Comparison of ENCODE assay signal across 7 mouse cellular contexts in the genomic region with DNA sequence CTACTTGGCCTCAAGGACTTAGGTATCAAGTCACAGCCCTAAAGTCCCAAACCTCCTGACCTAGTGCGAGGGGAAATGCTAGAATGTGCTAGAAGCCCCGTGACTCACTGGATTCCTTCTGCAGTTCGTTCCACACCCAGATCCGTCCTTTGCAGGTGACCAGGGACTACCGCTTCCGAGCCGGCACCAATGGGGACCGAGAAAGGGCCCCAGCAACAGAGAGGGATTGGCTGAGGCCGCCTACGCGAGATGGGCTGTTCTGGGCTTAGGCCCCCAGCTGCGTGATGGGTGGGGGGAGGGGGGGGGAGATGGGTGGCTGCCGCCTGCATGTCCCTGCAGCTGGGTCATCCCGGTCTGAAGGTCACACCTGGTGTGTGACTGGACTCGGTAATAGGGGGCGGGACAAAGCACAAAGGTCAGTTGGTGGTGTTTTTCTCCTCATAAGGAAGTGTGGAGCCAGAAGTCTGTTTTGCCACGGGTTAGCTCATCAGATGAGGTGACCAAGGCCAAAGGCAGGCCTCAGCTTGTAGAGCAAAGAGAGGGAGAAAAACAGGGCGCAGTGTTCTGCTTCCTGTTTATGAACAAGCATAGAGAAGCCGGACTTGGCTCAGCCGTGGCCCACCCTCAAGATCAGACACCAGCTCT. TPM values are rescaled to one million over a fixed set of nuclear protein-coding genes. Genes with fewer than 3 reads are reported as not detected.
A peak's percentile ranks its signal among the peaks of the same experiment; 100 is the strongest.
DNase-seq lines count a peak whose midpoint lies in the region; ATAC-seq lines count a peak whose summit lies in the region.

No protein-coding gene starts in this region.

- peak overlapping the region; percentile 44 for H3K9ac ChIP-seq in embryonic facial prominence, embryonic 12.5 days
- peak overlapping the region; percentile 61 for H3K9ac ChIP-seq in limb, embryonic 11.5 days (ENCODE audit: low read length)
- peak overlapping the region; percentile 56 for H3K9ac ChIP-seq in midbrain, embryonic 14.5 days (replicated peaks; ENCODE audit: low read length)

- under 1% methylated on average over 20 of the region's 20 CpGs for WGBS in embryonic facial prominence, embryonic 12.5 days
- WGBS in limb, embryonic 11.5 days = 1% methylated on average over 20 of the region's 20 CpGs
- under 1% methylated on average over 20 of the region's 20 CpGs for WGBS in midbrain, embryonic 14.5 days

- peaks cover 20% of the 10 kb centered on the region for H3K4me1 ChIP-seq in embryonic facial prominence, embryonic 12.5 days
- peaks cover 24% of the 10 kb centered on the region for H3K4me1 ChIP-seq in limb, embryonic 11.5 days (ENCODE audit: control insufficient read depth, insufficient read depth, low read length)
- H3K4me1 ChIP-seq in midbrain, embryonic 14.5 days (ENCODE audit: control insufficient read depth, insufficient read depth, low read length) = peaks cover 39% of the 10 kb centered on the region

- no peaks in the 10 kb centered on the region for H3K9me3 ChIP-seq in embryonic facial prominence, embryonic 12.5 days
- no peaks in the 10 kb centered on the region for H3K9me3 ChIP-seq in limb, embryonic 11.5 days (ENCODE audit: control insufficient read depth, low read length)
- H3K9me3 ChIP-seq in midbrain, embryonic 14.5 days (ENCODE audit: control insufficient read depth, low read length) = no peaks in the 10 kb centered on the region

- H3K27ac ChIP-seq in embryonic facial prominence, embryonic 12.5 days = peak overlapping the region; percentile 95
- peak overlapping the region; percentile 98 for H3K27ac ChIP-seq in limb, embryonic 11.5 days (replicated peaks; ENCODE audit: low read depth, low read length)
- peak overlapping the region; percentile 99 for H3K27ac ChIP-seq in midbrain, embryonic 14.5 days (replicated peaks; ENCODE audit: low read depth, low read length)

- ATAC-seq in embryonic facial prominence, embryonic 12.5 days (ENCODE audit: insufficient number of reproducible peaks, insufficient read depth, low FRiP score, low TSS enrichment) = peak; percentile 95
- peak; percentile 87 for ATAC-seq in limb, embryonic 11.5 days (ENCODE audit: insufficient number of reproducible peaks, low FRiP score, low TSS enrichment, low read depth)
- peak; percentile 90 for ATAC-seq in midbrain, embryonic 14.5 days (ENCODE audit: low FRiP score, low TSS enrichment)

- H3K4me3 ChIP-seq in embryonic facial prominence, embryonic 12.5 days = peak overlapping the region; percentile 27
- peak overlapping the region; percentile 17 for H3K4me3 ChIP-seq in limb, embryonic 11.5 days (ENCODE audit: low read depth, low read length)
- H3K4me3 ChIP-seq in midbrain, embryonic 14.5 days (replicated peaks; ENCODE audit: low read depth, low read length) = peak overlapping the region; percentile 32

- H3K4me2 ChIP-seq in embryonic facial prominence, embryonic 12.5 days (replicated peaks) = peak overlapping the region; percentile 56
- peak overlapping the region; percentile 55 for H3K4me2 ChIP-seq in limb, embryonic 11.5 days (ENCODE audit: low read depth, severe bottlenecking)
- H3K4me2 ChIP-seq in midbrain, embryonic 14.5 days (ENCODE audit: low read length) = peak overlapping the region; percentile 70

- DNase-seq in adrenal gland, postnatal 25 days = peak; percentile 95
- DNase-seq in heart, adult 11 months = peak; percentile 100
- DNase-seq in kidney, adult 18-20 months = peak; percentile 97
- DNase-seq in limb, embryonic 11.5 days (ENCODE audit: low spot score) = peak; percentile 93
- peak; percentile 96 for DNase-seq in midbrain, embryonic 14.5 days
- DNase-seq in spleen, adult 18-20 months = peak; percentile 91 to 95

- H3K27me3 ChIP-seq in embryonic facial prominence, embryonic 12.5 days = no peaks in the 10 kb centered on the region
- no peaks in the 10 kb centered on the region for H3K27me3 ChIP-seq in limb, embryonic 11.5 days (ENCODE audit: control insufficient read depth, insufficient read depth, low read length)
- no peaks in the 10 kb centered on the region for H3K27me3 ChIP-seq in midbrain, embryonic 14.5 days (ENCODE audit: control insufficient read depth, insufficient read depth, low read length)

- no peaks in the 10 kb centered on the region for H3K36me3 ChIP-seq in embryonic facial prominence, embryonic 12.5 days
- H3K36me3 ChIP-seq in limb, embryonic 11.5 days (ENCODE audit: control insufficient read depth, insufficient read depth, low read length) = 0 out of 2 replicates have a peak, but pooled peaks cover 2% of the 10 kb centered on the region
- H3K36me3 ChIP-seq in midbrain, embryonic 14.5 days (ENCODE audit: control insufficient read depth, insufficient read depth, low read length) = no peaks in the 10 kb centered on the region

RNA-seq across cellular contexts. Expression of gene Ubc, which starts 3.1 kb away (rescaled TPM):
- total RNA-seq in adrenal gland, postnatal 25 days (2021) = 1,462 and 1,631 TPM in 2 replicates
- 1,075 and 1,101 TPM in 2 replicates for polyA plus RNA-seq in embryonic facial prominence, embryonic 12.5 days (2016; fragmentation: Nextera tagmentation; extraction: Ambion mirVana)
- 979 and 1,019 TPM in 2 replicates for polyA plus RNA-seq in limb, embryonic 11.5 days (2014; fragmentation: Nextera tagmentation; extraction: Ambion mirVana)
- 1,251 and 1,332 TPM in 2 replicates for polyA plus RNA-seq in midbrain, embryonic 14.5 days (2014; fragmentation: Nextera tagmentation; extraction: Ambion mirVana)

RNA-seq across cellular contexts. Expression of gene Gm10382, which starts 4.0 kb away (rescaled TPM):
- total RNA-seq in adrenal gland, postnatal 25 days (2021) = not detected in 2 replicates
- polyA plus RNA-seq in embryonic facial prominence, embryonic 12.5 days (2016; fragmentation: Nextera tagmentation; extraction: Ambion mirVana) = 0.31 TPM in 2 replicates
- polyA plus RNA-seq in limb, embryonic 11.5 days (2014; fragmentation: Nextera tagmentation; extraction: Ambion mirVana) = 0.28 TPM in 1 of 2 replicates, not detected in the other
- 0.42 and 0.58 TPM in 2 replicates for polyA plus RNA-seq in midbrain, embryonic 14.5 days (2014; fragmentation: Nextera tagmentation; extraction: Ambion mirVana)

RNA-seq across cellular contexts. Expression of gene Dhx37, which starts 40.8 kb away (rescaled TPM):
- 17.5 and 25.9 TPM in 2 replicates for total RNA-seq in adrenal gland, postnatal 25 days (2021)
- polyA plus RNA-seq in embryonic facial prominence, embryonic 12.5 days (2016; fragmentation: Nextera tagmentation; extraction: Ambion mirVana) = 17.0 and 17.7 TPM in 2 replicates
- polyA plus RNA-seq in limb, embryonic 11.5 days (2014; fragmentation: Nextera tagmentation; extraction: Ambion mirVana) = 12.4 and 14.2 TPM in 2 replicates
- polyA plus RNA-seq in midbrain, embryonic 14.5 days (2014; fragmentation: Nextera tagmentation; extraction: Ambion mirVana) = 8.5 and 9.8 TPM in 2 replicates

RNA-seq across cellular contexts. Expression of gene Bri3bp, which starts 48.3 kb away (rescaled TPM):
- total RNA-seq in adrenal gland, postnatal 25 days (2021) = 18.4 and 37.3 TPM in 2 replicates
- polyA plus RNA-seq in embryonic facial prominence, embryonic 12.5 days (2016; fragmentation: Nextera tagmentation; extraction: Ambion mirVana) = 39.4 and 42.2 TPM in 2 replicates
- 36.9 and 39.3 TPM in 2 replicates for polyA plus RNA-seq in limb, embryonic 11.5 days (2014; fragmentation: Nextera tagmentation; extraction: Ambion mirVana)
- polyA plus RNA-seq in midbrain, embryonic 14.5 days (2014; fragmentation: Nextera tagmentation; extraction: Ambion mirVana) = 26.8 and 37.8 TPM in 2 replicates

RNA-seq across cellular contexts. Expression of gene Scarb1, which starts 52.2 kb away (rescaled TPM):
- total RNA-seq in adrenal gland, postnatal 25 days (2021) = 1,988 and 2,596 TPM in 2 replicates
- 38.8 and 40.6 TPM in 2 replicates for polyA plus RNA-seq in embryonic facial prominence, embryonic 12.5 days (2016; fragmentation: Nextera tagmentation; extraction: Ambion mirVana)
- 27.7 and 30.3 TPM in 2 replicates for polyA plus RNA-seq in limb, embryonic 11.5 days (2014; fragmentation: Nextera tagmentation; extraction: Ambion mirVana)
- polyA plus RNA-seq in midbrain, embryonic 14.5 days (2014; fragmentation: Nextera tagmentation; extraction: Ambion mirVana) = 22.8 and 26.8 TPM in 2 replicates

Comparison
In these comparisons a context has a peak if more than half of its experiments do, and no peak if none do; other contexts are left out.
1. Peak in every context shown above with its lines: DNase-seq, ATAC-seq, H3K4me3 ChIP-seq and H3K27ac ChIP-seq.